Mouse (Mus musculus) forebrain, embryonic 15.5 days (tissue): Measurements from ENCODE around the gene Cand2. TPM values are rescaled to one million over a fixed set of nuclear protein-coding genes. Genes with fewer than 3 reads are reported as not detected.

Experiments used
- ATAC-seq: fragments of 200-750 bp; cut with Nextera tagmentation; replicated peaks from 2 replicates; pipeline ENCODE4 v1.8.0; 2017; ENCODE audit warnings: mild to moderate bottlenecking, moderate TSS enrichment, moderate library complexity
- H3K27ac ChIP-seq: fragments of 300-500 bp; sonication (generic); replicated peaks from 2 replicates; pipeline ENCODE4 v1.5.1; 2015; ENCODE audit warnings: mild to moderate bottlenecking, inconsistent platforms
- H3K27me3 ChIP-seq: fragments of 300-500 bp; sonication (generic); 2 replicates; pipeline ENCODE4 v1.6.1; 2015; ENCODE audit warnings: inconsistent platforms
- H3K36me3 ChIP-seq: fragments of 300-500 bp; sonication (generic); 2 replicates; pipeline ENCODE4 v1.6.1; 2015; ENCODE audit warnings: mild to moderate bottlenecking, inconsistent platforms
- H3K4me1 ChIP-seq: fragments of 300-500 bp; sonication (generic); 2 replicates; pipeline ENCODE4 v1.6.1; 2015; ENCODE audit warnings: inconsistent platforms
- H3K4me2 ChIP-seq: fragments of 300-500 bp; sonication (generic); replicated peaks from 2 replicates; pipeline ENCODE4 v1.6.1; 2015; ENCODE audit warnings: mild to moderate bottlenecking, inconsistent platforms
- H3K4me3 ChIP-seq: fragments of 300-500 bp; sonication (generic); 2 replicates; pipeline ENCODE4 v1.5.1; 2015; ENCODE audit warnings: mild to moderate bottlenecking, inconsistent platforms
- H3K9ac ChIP-seq: fragments of 300-500 bp; sonication (generic); replicated peaks from 2 replicates; pipeline ENCODE4 v1.6.1; 2015; ENCODE audit warnings: mild to moderate bottlenecking, inconsistent platforms
- H3K9me3 ChIP-seq: fragments of 300-500 bp; sonication (generic); 2 replicates; pipeline ENCODE4 v1.6.1; 2016; ENCODE audit warnings: inconsistent platforms
- WGBS: fragments of 180-500 bp; shearing (Covaris S2); methylation state at CpG from one replicate; pipeline ENCODE4 v1.1.7; 2015; ENCODE audit warnings: mixed read lengths; 5-methylcytosine and 5-hydroxymethylcytosine counted together
- polyA plus RNA-seq: library from polyadenylated mRNA; unstranded; fragments of >200 nt; fragmentation: Nextera tagmentation; extraction: Ambion mirVana; gene quantifications from 2 replicates; pipeline ENCODE4 v1.2.1, GENCODE M21; 2015

Cand2 gene
- polyA plus RNA-seq, result 17.1 and 19.5 TPM in 2 replicates

GRCm38 (mm10) chr6:115774501-115774921, at the start of gene Cand2:
Gene Cand2, plus strand, starts transcription at chr6:115774538.
- Histone ChIP-seq H3K9ac (peak within 1 kb of the TSS; percentile 83), H3K9me3 (no peaks in the 10 kb centered on the region), H3K27ac (peak within 1 kb of the TSS; percentile 72), H3K4me2 (peak within 1 kb of the TSS; percentile 66), H3K36me3 (peaks cover 4% of the 10 kb centered on the region; the same call in 1 of the 2 replicates), H3K27me3 (no peaks in the 10 kb centered on the region), H3K4me3 (peak within 1 kb of the TSS; percentile 87), H3K4me1 (peaks cover 30% of the 10 kb centered on the region)
- WGBS, result 1% methylated on average over 26 of the region's 28 CpGs
- ATAC-seq, result peak; percentile 87

- WGBS, result 87% methylated on average over 1 of the region's 1 CpGs
- Histone ChIP-seq H3K27me3 (no peaks in the 10 kb centered on the region), H3K36me3 (no peaks in the 10 kb centered on the region), H3K4me1 (no peaks in the 10 kb centered on the region), H3K9me3 (no peaks in the 10 kb centered on the region), H3K4me3 (no peak overlapping the region), H3K27ac (no peak overlapping the region), H3K4me2 (no peak overlapping the region), H3K9ac (no peak overlapping the region)
- ATAC-seq, result no peak
Observed at GRCm38 (mm10) chr6:115727108-115727507, 47.2 kb upstream of the Cand2 start.

DNA sequence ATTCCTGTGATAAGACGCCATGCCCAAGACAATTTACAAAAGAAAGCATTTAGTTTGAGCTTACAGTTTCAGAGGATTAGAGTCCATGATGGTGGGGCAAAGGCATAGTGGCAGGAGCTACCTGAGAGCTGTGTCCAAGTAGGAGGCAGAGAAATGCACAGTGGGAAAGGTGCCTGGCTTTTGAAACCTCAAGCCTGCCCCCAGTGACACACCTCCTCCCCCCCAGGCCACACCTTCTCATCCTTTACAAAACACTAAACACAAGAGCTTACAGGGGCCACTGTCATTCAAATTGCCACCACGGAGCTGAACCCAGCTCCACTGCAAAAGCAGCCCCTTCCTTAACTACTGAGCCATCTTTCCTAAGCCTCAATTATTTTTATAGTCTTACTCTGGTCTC, 46.8 kb upstream of the Cand2 start:
- WGBS, result 42% methylated on average over 2 of the region's 2 CpGs
- Histone ChIP-seq H3K4me2 (no peak overlapping the region), H3K27ac (no peak overlapping the region), H3K36me3 (no peaks in the 10 kb centered on the region), H3K4me1 (no peaks in the 10 kb centered on the region), H3K9me3 (no peaks in the 10 kb centered on the region), H3K4me3 (no peak overlapping the region), H3K9ac (no peak overlapping the region), H3K27me3 (no peaks in the 10 kb centered on the region)
- no peak for ATAC-seq

- Histone ChIP-seq H3K4me1 (no peaks in the 10 kb centered on the region), H3K4me2 (no peak overlapping the region), H3K27ac (no peak overlapping the region), H3K9me3 (no peaks in the 10 kb centered on the region), H3K4me3 (no peak overlapping the region), H3K27me3 (no peaks in the 10 kb centered on the region), H3K9ac (no peak overlapping the region), H3K36me3 (no peaks in the 10 kb centered on the region)
- WGBS, result 81% methylated on average over 20 of the region's 20 CpGs
- no peak for ATAC-seq
Observed at GRCm38 (mm10) chr6:115730560-115731342, 43.6 kb upstream of the Cand2 start.

- H3K27ac ChIP-seq, result no peak overlapping the region
- H3K27me3 ChIP-seq, result no peaks in the 10 kb centered on the region
- no peaks in the 10 kb centered on the region for H3K4me1 ChIP-seq
- no peak for ATAC-seq
- H3K9ac ChIP-seq, result no peak overlapping the region
- H3K4me2 ChIP-seq, result no peak overlapping the region
- H3K9me3 ChIP-seq, result no peaks in the 10 kb centered on the region
- no peaks in the 10 kb centered on the region for H3K36me3 ChIP-seq
- WGBS, result 80% methylated on average over 22 of the region's 22 CpGs
- no peak overlapping the region for H3K4me3 ChIP-seq
Observed at GRCm38 (mm10) chr6:115732341-115732928, 41.9 kb upstream of the Cand2 start.

GRCm38 (mm10) chr6:115734909-115735308, 39.4 kb upstream of the Cand2 start:
- Histone ChIP-seq H3K27ac (no peak overlapping the region), H3K27me3 (no peaks in the 10 kb centered on the region), H3K9me3 (no peaks in the 10 kb centered on the region), H3K4me2 (no peak overlapping the region), H3K9ac (no peak overlapping the region), H3K4me1 (no peaks in the 10 kb centered on the region), H3K4me3 (no peak overlapping the region), H3K36me3 (no peaks in the 10 kb centered on the region)
- no peak for ATAC-seq
- WGBS, result 70% methylated on average over 4 of the region's 4 CpGs

- H3K4me2 ChIP-seq, result no peak overlapping the region
- no peak overlapping the region for H3K27ac ChIP-seq
- no peaks in the 10 kb centered on the region for H3K9me3 ChIP-seq
- H3K4me3 ChIP-seq, result no peak overlapping the region
- H3K4me1 ChIP-seq, result no peaks in the 10 kb centered on the region
- H3K36me3 ChIP-seq, result no peaks in the 10 kb centered on the region
- WGBS, result 93% methylated on average over 5 of the region's 5 CpGs
- no peak for ATAC-seq
- H3K27me3 ChIP-seq, result no peaks in the 10 kb centered on the region
- H3K9ac ChIP-seq, result no peak overlapping the region
Observed at GRCm38 (mm10) chr6:115739056-115739455, 35.3 kb upstream of the Cand2 start.

GRCm38 (mm10) chr6:115743569-115743968, 30.8 kb upstream of the Cand2 start:
- Histone ChIP-seq H3K9ac (no peak overlapping the region), H3K4me1 (no peaks in the 10 kb centered on the region), H3K27ac (no peak overlapping the region), H3K4me3 (no peak overlapping the region), H3K36me3 (no peaks in the 10 kb centered on the region), H3K4me2 (no peak overlapping the region), H3K9me3 (no peaks in the 10 kb centered on the region), H3K27me3 (no peaks in the 10 kb centered on the region)
- ATAC-seq, result no peak
- WGBS, result 12% methylated on average over 1 of the region's 1 CpGs

GRCm38 (mm10) chr6:115746326-115746725, 28.0 kb upstream of the Cand2 start:
- H3K4me3 ChIP-seq, result no peak overlapping the region
- H3K9ac ChIP-seq, result no peak overlapping the region
- H3K27me3 ChIP-seq, result no peaks in the 10 kb centered on the region
- 36% methylated on average over 1 of the region's 1 CpGs for WGBS
- H3K9me3 ChIP-seq, result no peaks in the 10 kb centered on the region
- no peaks in the 10 kb centered on the region for H3K4me1 ChIP-seq
- no peaks in the 10 kb centered on the region for H3K36me3 ChIP-seq
- H3K4me2 ChIP-seq, result no peak overlapping the region
- H3K27ac ChIP-seq, result no peak overlapping the region
- ATAC-seq, result no peak

- 78% methylated on average over 7 of the region's 7 CpGs for WGBS
- Histone ChIP-seq H3K27ac (no peak overlapping the region), H3K4me2 (no peak overlapping the region), H3K27me3 (no peaks in the 10 kb centered on the region), H3K9ac (no peak overlapping the region), H3K9me3 (no peaks in the 10 kb centered on the region), H3K4me1 (no peaks in the 10 kb centered on the region), H3K36me3 (no peaks in the 10 kb centered on the region), H3K4me3 (no peak overlapping the region)
- no peak for ATAC-seq
Observed at GRCm38 (mm10) chr6:115755536-115755935, 18.8 kb upstream of the Cand2 start.

GRCm38 (mm10) chr6:115758981-115759435, 15.3 kb upstream of the Cand2 start:
- Histone ChIP-seq H3K4me2 (no peak overlapping the region), H3K4me3 (no peak overlapping the region), H3K9me3 (no peaks in the 10 kb centered on the region), H3K27me3 (no peaks in the 10 kb centered on the region), H3K36me3 (no peaks in the 10 kb centered on the region), H3K9ac (no peak overlapping the region), H3K4me1 (peaks cover 10% of the 10 kb centered on the region), H3K27ac (no peak overlapping the region)
- 73% methylated on average over 9 of the region's 9 CpGs for WGBS
- ATAC-seq, result no peak

GRCm38 (mm10) chr6:115759461-115759860, 14.9 kb upstream of the Cand2 start:
- ATAC-seq, result no peak

More at GRCm38 (mm10) chr6:115759461-115759860, 14.9 kb upstream of the Cand2 start:
- Histone ChIP-seq H3K27ac (no peak overlapping the region), H3K36me3 (no peaks in the 10 kb centered on the region), H3K4me2 (no peak overlapping the region), H3K9ac (no peak overlapping the region), H3K4me3 (no peak overlapping the region), H3K27me3 (no peaks in the 10 kb centered on the region), H3K4me1 (peaks cover 14% of the 10 kb centered on the region), H3K9me3 (no peaks in the 10 kb centered on the region)
- 76% methylated on average over 5 of the region's 5 CpGs for WGBS
